Mouse (Mus musculus) liver, embryonic 13.5 days (tissue): ENCODE data around the gene Pou2f2. TPM values are rescaled to one million over a fixed set of nuclear protein-coding genes. Genes with fewer than 3 reads are reported as not detected.
A peak's percentile ranks its signal among the peaks of the same experiment; 100 is the strongest.

ENCODE experiments used
- ATAC-seq: fragments of 200-750 bp; cut with Nextera tagmentation; 2 replicates; pipeline ENCODE4 v1.8.0; 2017; ENCODE audit warnings: low read depth, mild to moderate bottlenecking, moderate number of reproducible peaks, moderate library complexity
- DNase-seq: peaks from one replicate; pipeline ENCODE4 v3.0.0; 2022
- H3K27ac ChIP-seq: fragments of 300-500 bp; sonication (generic); 2 replicates; pipeline ENCODE4 v1.5.1; 2015; ENCODE audit warnings: moderate library complexity, mild to moderate bottlenecking, inconsistent platforms
- H3K27me3 ChIP-seq: fragments of 300-500 bp; sonication (generic); 2 replicates; pipeline ENCODE4 v1.6.1; 2015; ENCODE audit warnings: mild to moderate bottlenecking, inconsistent platforms
- H3K36me3 ChIP-seq: fragments of 300-500 bp; sonication (generic); 2 replicates; pipeline ENCODE4 v1.6.1; 2015; ENCODE audit warnings: mild to moderate bottlenecking, inconsistent platforms
- H3K4me1 ChIP-seq: fragments of 300-500 bp; sonication (generic); replicated peaks from 2 replicates; pipeline ENCODE4 v1.6.1; 2015; ENCODE audit warnings: inconsistent platforms
- H3K4me2 ChIP-seq: fragments of 300-500 bp; sonication (generic); 2 replicates; pipeline ENCODE4 v1.6.1; 2015; ENCODE audit warnings: inconsistent platforms, mild to moderate bottlenecking, moderate library complexity
- H3K4me3 ChIP-seq: fragments of 300-500 bp; sonication (generic); replicated peaks from 2 replicates; pipeline ENCODE4 v1.5.1; 2015; ENCODE audit warnings: mild to moderate bottlenecking, inconsistent platforms
- H3K9ac ChIP-seq: fragments of 300-500 bp; sonication (generic); 2 replicates; pipeline ENCODE4 v1.6.1; 2015; ENCODE audit warnings: mild to moderate bottlenecking, inconsistent platforms
- H3K9me3 ChIP-seq: fragments of 300-500 bp; sonication (generic); replicated peaks from 2 replicates; pipeline ENCODE4 v1.6.1; 2016; ENCODE audit warnings: inconsistent platforms
- WGBS: fragments of 180-500 bp; shearing (Covaris S2); methylation state at CpG from one replicate; pipeline ENCODE4 v1.1.7; 2015; ENCODE audit not compliant: insufficient replicate concordance; 5-methylcytosine and 5-hydroxymethylcytosine counted together
- polyA plus RNA-seq: library from polyadenylated mRNA; unstranded; fragments of >200 nt; fragmentation: Nextera tagmentation; extraction: Ambion mirVana; gene quantifications from 2 replicates; pipeline ENCODE4 v1.2.1, GENCODE M21; 2015

Gene Pou2f2
- polyA plus RNA-seq, 1 experiment from 2014 or later, result 1.5 TPM

DNA sequence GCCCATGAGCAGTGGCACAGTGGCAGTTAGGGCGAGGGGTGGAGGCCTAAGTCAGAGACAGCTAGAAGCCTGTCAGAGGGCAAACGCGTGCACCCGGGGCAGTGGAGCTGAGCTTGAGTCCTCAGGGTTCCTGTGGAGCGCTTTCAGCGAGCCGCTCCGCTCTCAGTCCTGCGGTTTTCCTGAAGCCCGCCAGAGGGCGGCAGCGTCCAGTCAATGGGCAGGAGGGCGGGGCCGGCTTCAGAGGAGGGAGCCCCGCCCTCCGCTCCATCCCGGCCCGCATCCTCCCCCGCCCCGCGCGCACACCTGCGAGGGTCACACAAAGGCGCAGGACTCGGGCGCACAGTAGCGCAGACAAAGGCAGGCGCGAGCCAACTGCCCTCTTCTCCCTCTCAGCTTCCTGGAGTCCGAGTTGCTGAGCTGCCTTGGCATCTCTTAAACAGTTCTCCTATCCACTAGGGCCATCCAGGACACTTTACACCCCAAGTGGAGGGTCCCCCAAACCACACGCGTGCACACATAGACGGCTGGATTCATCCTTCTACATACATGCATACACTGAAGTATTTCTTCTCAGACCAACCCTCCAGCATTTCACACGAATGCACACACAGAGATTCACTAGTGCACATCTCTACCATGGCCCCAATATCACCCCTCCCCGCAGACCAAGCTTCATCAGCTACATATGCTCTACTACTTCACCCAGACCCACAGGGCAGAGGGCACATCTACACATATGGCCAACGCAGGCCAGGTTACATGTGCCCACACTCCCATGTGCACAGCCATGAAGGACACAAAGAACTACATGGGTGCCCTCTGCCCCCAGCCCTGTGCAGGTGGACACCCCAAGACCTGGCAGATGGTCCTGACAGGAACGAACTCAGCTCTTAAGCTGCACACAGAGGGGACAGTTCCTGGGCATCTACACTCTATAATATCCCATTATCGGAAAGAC is 46.2 kb downstream of the Pou2f2 start:
- Histone ChIP-seq H3K9me3 (peaks cover 3% of the 10 kb centered on the region; the same call in 1 of the 2 replicates), H3K4me3 (peak overlapping the region; percentile 43; the same call in 1 of the 2 replicates), H3K4me2 (peak overlapping the region; percentile 59), H3K9ac (no peak overlapping the region), H3K27me3 (peaks cover 73% of the 10 kb centered on the region), H3K27ac (no peak overlapping the region), H3K4me1 (peaks cover 24% of the 10 kb centered on the region), H3K36me3 (no peaks in the 10 kb centered on the region)
- 7% methylated on average over 38 of the region's 38 CpGs for WGBS
- ATAC-seq, result peak; percentile 54; the same call in 1 of the 2 replicates
- DNase-seq, result peak; percentile 60

DNA sequence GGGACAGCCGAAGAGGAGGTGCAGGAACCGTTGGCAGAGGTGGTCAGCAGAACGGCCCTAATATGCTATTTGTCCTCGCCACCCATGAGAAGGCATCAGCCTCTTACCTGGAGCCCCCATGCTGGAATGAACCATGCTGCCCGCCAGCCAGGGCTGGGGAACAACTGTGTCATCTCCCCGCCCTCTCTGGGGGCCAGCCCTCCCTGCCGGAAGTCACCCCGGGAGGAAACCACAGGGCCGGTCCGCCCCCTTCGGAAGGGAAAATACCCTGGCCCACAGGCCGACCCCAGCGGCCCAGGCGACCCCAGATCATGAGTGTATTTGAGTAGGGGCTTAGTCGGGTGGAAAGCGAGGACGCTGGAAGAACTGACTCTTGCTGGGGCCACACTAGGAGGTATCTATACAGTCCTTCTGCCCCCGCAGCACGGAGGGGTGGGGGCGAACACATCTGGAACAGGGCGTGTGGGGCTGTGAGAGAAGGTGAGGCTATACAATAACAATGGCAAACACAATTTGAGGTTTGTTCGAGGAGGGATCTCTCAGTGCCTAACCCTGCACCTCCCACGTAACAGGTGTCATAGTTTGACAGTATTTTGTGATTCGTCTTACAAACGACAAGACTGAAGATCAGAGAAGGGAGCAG is 47.1 kb downstream of the Pou2f2 start:
- DNase-seq (no peak), ATAC-seq (peak; percentile 20; the same call in 1 of the 2 replicates)
- H3K4me2 ChIP-seq, result peak overlapping the region; percentile 59
- 4% methylated on average over 25 of the region's 25 CpGs for WGBS
- H3K27ac ChIP-seq, result no peak overlapping the region
- H3K4me1 ChIP-seq, result peaks cover 24% of the 10 kb centered on the region
- H3K36me3 ChIP-seq, result no peaks in the 10 kb centered on the region
- H3K4me3 ChIP-seq, result peak overlapping the region; percentile 43
- peak overlapping the region; percentile 47; the same call in 1 of the 2 replicates for H3K9ac ChIP-seq
- peaks cover 63% of the 10 kb centered on the region for H3K27me3 ChIP-seq
- H3K9me3 ChIP-seq, result peaks cover 3% of the 10 kb centered on the region; the same call in 1 of the 2 replicates

DNA sequence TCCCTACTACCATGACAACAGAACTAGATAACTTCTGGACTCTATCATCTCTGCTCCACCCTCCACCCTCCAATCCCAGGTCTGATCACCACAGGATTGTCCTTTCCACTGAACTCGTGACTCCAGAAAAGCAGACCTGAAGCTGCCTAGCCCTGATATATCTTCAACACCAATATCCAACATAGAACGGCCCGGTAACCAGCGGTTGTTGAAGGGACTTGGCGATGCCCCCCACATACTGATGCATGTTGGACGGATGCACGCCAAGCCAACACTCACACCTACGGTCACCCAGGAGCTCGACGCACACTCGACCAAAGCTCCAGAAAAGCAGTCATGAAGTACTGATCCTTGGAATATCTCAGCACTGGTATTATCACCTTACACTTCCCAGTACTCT is 48.3 kb downstream of the Pou2f2 start:
- Histone ChIP-seq H3K9ac (no peak overlapping the region), H3K36me3 (no peaks in the 10 kb centered on the region), H3K4me2 (peak overlapping the region; percentile 59; the same call in 1 of the 2 replicates), H3K9me3 (peaks cover 3% of the 10 kb centered on the region; the same call in 1 of the 2 replicates), H3K27me3 (peaks cover 59% of the 10 kb centered on the region), H3K27ac (no peak overlapping the region), H3K4me1 (peaks cover 24% of the 10 kb centered on the region), H3K4me3 (no peak overlapping the region)
- DNase-seq, result no peak
- 75% methylated on average over 11 of the region's 11 CpGs for WGBS
- ATAC-seq, result no peak

DNA sequence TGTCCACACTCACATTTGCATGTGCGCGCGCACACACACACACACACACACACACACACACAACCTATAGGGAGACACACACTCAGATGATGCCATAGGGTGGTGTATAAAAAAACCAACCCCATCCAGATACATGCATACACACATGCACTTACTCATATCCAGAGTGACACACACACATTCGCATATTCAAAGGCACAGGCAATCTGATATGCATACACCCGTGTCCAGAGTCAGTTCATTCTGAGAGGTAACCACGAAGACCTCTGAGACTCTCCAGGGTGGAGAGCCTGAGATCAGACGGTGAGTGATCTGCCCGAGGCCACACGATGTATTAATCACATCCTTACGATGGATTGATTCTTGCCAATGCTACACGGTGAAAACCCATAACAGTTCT is 49.0 kb downstream of the Pou2f2 start:
- peaks cover 53% of the 10 kb centered on the region for H3K27me3 ChIP-seq
- WGBS, result 63% methylated on average over 11 of the region's 11 CpGs
- H3K9me3 ChIP-seq, result peaks cover under 1% of the 10 kb centered on the region; the same call in 1 of the 2 replicates
- no peak for ATAC-seq
- DNase-seq, result no peak
- H3K4me3 ChIP-seq, result no peak overlapping the region
- peaks cover 24% of the 10 kb centered on the region for H3K4me1 ChIP-seq
- H3K9ac ChIP-seq, result no peak overlapping the region
- no peak overlapping the region for H3K27ac ChIP-seq
- no peaks in the 10 kb centered on the region for H3K36me3 ChIP-seq
- 0 out of 2 replicates have a peak overlapping the region, but pooled peaks have one; percentile 4 for H3K4me2 ChIP-seq

DNA sequence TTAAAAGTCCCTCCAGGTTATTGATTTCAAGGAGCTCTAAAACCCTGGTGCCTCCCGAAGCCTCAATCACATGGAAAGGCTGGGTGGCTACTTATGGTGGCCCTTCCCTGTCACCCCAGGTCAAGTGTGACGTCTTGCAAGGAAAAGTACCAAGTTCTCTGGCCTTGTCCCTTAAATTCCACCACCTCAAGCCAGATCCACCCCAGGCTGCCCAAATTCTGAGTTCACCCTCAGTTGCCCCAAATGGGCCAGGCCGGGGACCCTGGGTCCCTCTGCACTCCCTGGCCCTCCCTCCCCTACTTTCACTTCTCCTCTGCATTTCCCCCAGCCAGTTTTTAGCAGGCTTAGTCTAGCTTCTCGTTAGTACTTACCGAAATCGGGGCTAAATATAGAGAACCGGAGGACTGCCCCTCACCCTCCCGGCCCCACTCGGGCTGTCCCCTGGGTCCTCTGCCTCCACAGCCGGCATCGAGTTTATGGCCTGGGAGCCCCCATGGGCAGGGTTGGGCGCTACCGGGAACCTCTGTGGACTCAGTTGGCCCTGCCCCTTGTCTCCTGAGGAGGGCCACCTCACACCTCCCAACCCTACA is 50.0 kb downstream of the Pou2f2 start:
- H3K4me2 ChIP-seq, result peak overlapping the region; percentile 34
- no peak overlapping the region; the same call in 1 of the 2 replicates for H3K4me3 ChIP-seq
- ATAC-seq (0 out of 2 replicates have a peak, but pooled peaks have one; percentile 5), DNase-seq (no peak)
- no peaks in the 10 kb centered on the region for H3K36me3 ChIP-seq
- H3K27me3 ChIP-seq, result peaks cover 42% of the 10 kb centered on the region
- no peaks in the 10 kb centered on the region for H3K9me3 ChIP-seq
- peaks cover 17% of the 10 kb centered on the region for H3K4me1 ChIP-seq
- H3K27ac ChIP-seq, result no peak overlapping the region
- no peak overlapping the region for H3K9ac ChIP-seq
- 31% methylated on average over 13 of the region's 13 CpGs for WGBS

DNA sequence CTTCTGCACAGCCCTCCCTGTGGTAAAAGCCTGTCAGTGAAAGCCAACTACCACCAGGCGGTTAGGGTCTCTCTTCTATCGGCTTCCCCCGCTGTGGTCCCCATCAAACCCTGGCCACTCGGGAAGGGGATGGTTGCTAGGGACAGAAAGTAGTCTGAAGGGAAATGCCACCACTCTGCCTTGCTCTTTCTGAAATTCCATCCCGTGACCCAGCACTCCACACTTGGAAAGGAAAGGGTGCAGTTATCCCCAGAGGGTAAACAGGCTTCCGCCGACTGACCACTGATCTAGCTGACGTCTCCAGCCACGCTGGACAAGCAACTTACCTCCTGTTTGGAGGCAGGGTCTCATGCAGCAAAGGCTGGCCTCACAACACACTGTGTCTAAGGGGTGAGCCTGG is 51.6 kb downstream of the Pou2f2 start:
- H3K27me3 ChIP-seq, result peaks cover 28% of the 10 kb centered on the region
- no peak overlapping the region for H3K4me2 ChIP-seq
- H3K4me3 ChIP-seq, result no peak overlapping the region
- H3K27ac ChIP-seq, result no peak overlapping the region
- WGBS, result 66% methylated on average over 9 of the region's 9 CpGs
- no peak overlapping the region for H3K9ac ChIP-seq
- ATAC-seq, result no peak
- peaks cover 11% of the 10 kb centered on the region for H3K4me1 ChIP-seq
- no peaks in the 10 kb centered on the region for H3K36me3 ChIP-seq
- DNase-seq, result no peak
- H3K9me3 ChIP-seq, result no peaks in the 10 kb centered on the region

DNA sequence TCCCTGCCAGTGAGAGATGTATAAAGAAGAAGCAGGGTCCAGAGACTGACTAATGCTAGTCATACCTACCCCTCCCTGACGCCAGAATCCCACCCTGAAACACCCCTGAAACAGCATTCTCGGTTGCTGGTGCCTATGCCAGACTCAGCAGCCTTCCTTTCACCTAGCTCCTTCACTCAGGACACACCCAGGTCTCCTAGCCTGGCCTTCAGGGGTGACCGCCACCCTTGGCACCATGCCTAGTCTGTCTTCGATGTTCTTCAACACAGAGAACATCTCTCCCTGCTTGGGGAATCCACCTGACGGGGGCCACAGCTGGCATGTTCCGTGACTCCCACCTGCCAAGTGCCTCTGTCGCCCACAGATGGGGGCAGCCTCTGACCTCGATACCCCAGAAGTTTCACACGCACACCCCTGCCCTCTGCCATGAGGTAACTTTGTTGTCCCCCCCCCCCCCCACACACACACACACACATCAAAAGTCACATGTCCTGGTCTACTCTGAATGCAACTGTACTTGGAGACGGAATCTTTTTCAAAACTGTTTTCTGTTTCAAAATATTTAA is 53.7 kb downstream of the Pou2f2 start:
- no peaks in the 10 kb centered on the region for H3K9me3 ChIP-seq
- H3K27ac ChIP-seq, result no peak overlapping the region
- H3K27me3 ChIP-seq, result peaks cover 10% of the 10 kb centered on the region; the same call in 1 of the 2 replicates
- H3K4me1 ChIP-seq, result 0 out of 2 replicates have a peak, but pooled peaks cover 5% of the 10 kb centered on the region
- 61% methylated on average over 10 of the region's 10 CpGs for WGBS
- DNase-seq, result no peak
- no peak overlapping the region for H3K4me3 ChIP-seq
- H3K9ac ChIP-seq, result no peak overlapping the region
- no peaks in the 10 kb centered on the region for H3K36me3 ChIP-seq
- no peak overlapping the region for H3K4me2 ChIP-seq
- ATAC-seq, result no peak

DNA sequence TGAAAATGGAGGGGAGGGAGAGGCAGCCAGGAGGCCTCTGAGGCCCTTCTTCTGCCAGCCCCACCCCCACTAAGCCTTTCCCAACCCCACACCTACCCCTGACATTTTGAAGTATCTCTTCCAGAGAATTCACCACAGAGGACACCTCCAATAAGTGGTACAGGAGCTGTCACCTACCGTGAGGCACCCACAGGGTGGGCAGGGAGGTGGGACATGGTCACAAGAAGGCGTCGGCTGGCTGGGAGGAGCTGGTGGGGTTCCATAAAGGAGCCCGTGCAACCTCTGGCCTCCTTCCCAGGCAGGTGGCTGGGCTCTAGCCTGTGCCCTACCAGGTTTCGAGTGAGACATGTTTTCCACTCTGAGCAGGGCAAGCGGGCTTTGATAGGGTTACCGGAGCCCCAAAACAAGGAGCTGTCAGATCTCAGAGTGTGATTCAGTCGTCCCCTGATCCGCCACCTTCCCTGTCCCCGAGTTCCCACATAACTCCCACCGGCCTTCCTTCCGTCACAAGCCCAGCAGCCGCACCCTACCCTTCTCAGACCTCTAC is 58.2 kb downstream of the Pou2f2 start:
- H3K4me2 ChIP-seq, result no peak overlapping the region
- no peak overlapping the region for H3K9ac ChIP-seq
- H3K27ac ChIP-seq, result no peak overlapping the region
- H3K9me3 ChIP-seq, result no peaks in the 10 kb centered on the region
- ATAC-seq (no peak), DNase-seq (no peak)
- H3K27me3 ChIP-seq, result no peaks in the 10 kb centered on the region
- no peak overlapping the region for H3K4me3 ChIP-seq
- no peaks in the 10 kb centered on the region for H3K36me3 ChIP-seq
- peaks cover 5% of the 10 kb centered on the region; the same call in 1 of the 2 replicates for H3K4me1 ChIP-seq
- WGBS, result 67% methylated on average over 13 of the region's 13 CpGs

DNA sequence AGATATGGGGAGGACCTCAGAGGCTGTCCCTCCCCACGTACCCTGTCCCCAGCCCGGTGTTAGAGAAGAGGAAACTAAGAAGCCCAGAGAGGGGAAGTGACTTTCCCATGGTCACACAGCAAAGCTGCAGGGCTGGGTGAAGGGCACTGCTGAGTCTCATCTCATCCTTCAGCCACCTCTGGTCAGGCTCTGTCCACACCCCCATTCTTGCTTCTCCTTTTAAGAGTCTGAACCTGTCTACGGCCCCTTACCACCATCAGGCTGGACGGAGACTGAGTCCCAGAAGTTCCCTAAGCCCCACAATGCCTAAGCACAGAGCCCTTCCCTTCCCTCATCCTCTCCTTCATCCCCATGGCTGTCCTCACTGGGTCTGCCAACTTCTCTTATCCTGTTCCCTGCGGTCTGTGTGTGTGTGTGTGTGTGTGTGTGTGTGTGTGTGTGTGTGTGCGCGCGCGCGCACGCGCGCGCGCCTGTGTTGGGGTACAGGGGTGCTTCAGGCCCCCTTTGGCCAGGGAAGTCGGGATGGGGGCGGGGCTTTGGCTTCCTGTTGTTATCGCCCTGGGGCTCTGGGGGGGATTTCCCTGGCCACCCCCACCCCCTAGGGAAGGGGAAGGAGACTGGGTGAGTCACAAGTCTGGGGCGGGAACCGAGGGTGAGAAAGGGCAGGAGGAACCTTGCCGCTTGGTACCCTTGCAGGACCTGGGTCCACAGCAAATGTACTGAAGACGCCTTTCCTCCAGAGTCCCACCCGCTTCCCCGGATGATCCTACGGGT is 59.3 kb downstream of the Pou2f2 start:
- H3K36me3 ChIP-seq, result no peaks in the 10 kb centered on the region
- no peak overlapping the region for H3K4me2 ChIP-seq
- H3K9ac ChIP-seq, result no peak overlapping the region
- 0 out of 2 replicates have a peak, but pooled peaks cover 4% of the 10 kb centered on the region for H3K27me3 ChIP-seq
- DNase-seq (no peak), ATAC-seq (peak; percentile 36; the same call in 1 of the 2 replicates)
- H3K27ac ChIP-seq, result no peak overlapping the region
- 36% methylated on average over 14 of the region's 25 CpGs for WGBS
- H3K4me3 ChIP-seq, result no peak overlapping the region
- H3K4me1 ChIP-seq, result peaks cover 5% of the 10 kb centered on the region; the same call in 1 of the 2 replicates
- H3K9me3 ChIP-seq, result no peaks in the 10 kb centered on the region
